Mouse (Mus musculus) G1E (cell line): Measurements from ENCODE around the gene Nudt12.

Experiments used
- CTCF ChIP-seq: IDR thresholded peaks from 2 replicates; pipeline ENCODE4 v1.5.1; 2012; ENCODE audit warnings: low read depth, low read length, inconsistent platforms, mixed read lengths
- GATA1 ChIP-seq: IDR thresholded peaks from 2 replicates; pipeline ENCODE4 v1.6.1; 2012; ENCODE audit warnings: borderline replicate concordance, low read length, inconsistent platforms, mixed read lengths
- POLR2AphosphoS5 ChIP-seq: IDR thresholded peaks from 2 replicates; pipeline ENCODE4 v1.6.1; 2012; ENCODE audit warnings: low read depth, low read length, inconsistent platforms; ENCODE audit not compliant: insufficient replicate concordance

DNA sequence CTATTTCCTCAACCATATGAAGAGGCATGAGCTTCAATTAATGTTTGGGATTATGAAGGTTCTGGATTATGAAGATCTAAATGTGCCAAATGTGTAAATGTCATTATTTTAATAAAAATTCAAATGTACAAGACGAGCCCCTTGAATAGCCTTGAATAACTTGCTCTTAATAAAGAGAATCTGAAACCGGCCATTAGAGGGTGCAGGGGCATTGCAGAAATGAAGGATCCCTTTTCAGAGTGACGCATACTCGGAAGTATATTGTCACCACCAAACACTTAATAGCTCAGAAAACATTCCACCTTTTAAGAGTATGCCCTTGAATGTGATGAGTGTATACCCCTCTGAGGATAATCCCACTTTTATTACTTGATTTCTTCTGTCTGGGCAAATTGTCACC lies 40.1 kb upstream of the Nudt12 start:
- no peak for TF ChIP-seq GATA1
- TF ChIP-seq CTCF: no peak
- TF ChIP-seq POLR2AphosphoS5: no peak
